Mouse (Mus musculus) embryonic stem cell, embryonic (primary cell): Measurements from ENCODE around the gene Inpp5f.

Source experiments
- CTCF ChIA-PET, 4 experiments: fragments of 300-600 bp in 2 of 4; fragments of 350-600 bp in 2 of 4; sonication (Branson Sonifier 250); formaldehyde crosslinking; loops; one replicate each; lab custom pipeline; 2022; ENCODE audit warnings: inconsistent platforms in 2 of 4; lab: Charles Lee
- POLR2A ChIA-PET, 4 experiments: fragments of 300-600 bp in 2 of 4; fragments of 350-600 bp in 2 of 4; sonication (Branson Sonifier 250); formaldehyde crosslinking; loops; one replicate each; lab custom pipeline; 2022; ENCODE audit warnings: antibody characterized with exemption in 4 of 4, inconsistent platforms in 1 of 4; lab: Charles Lee

The Inpp5f gene

GRCm38 (mm10) chr7:128738041-128738440, 126.9 kb downstream of the Inpp5f start:
- CTCF ChIA-PET, result interaction anchor here in 2 of 4 experiments (0.7 to 4.3 kb wide), 3 partner anchors 13 to 366 kb away, joined by 3 to 21 read pairs (median 3); no protein-coding TSS in a partner anchor
- POLR2A ChIA-PET, result interaction anchor here in 3 of 4 experiments (0.5 to 11.0 kb wide), 8 partner anchors 10 to 468 kb away, joined by 3 to 111 read pairs (median 15); no protein-coding TSS in a partner anchor

- ChIA-PET CTCF (interaction anchor here in 1 of 4 experiments (1.1 to 4.3 kb wide), 2 partner anchors 14 to 366 kb away, joined by 3 to 21 read pairs; no protein-coding TSS in a partner anchor), POLR2A (interaction anchor here (0.5 to 11.0 kb wide), 22 partner anchors 8 to 1513 kb away, joined by 3 to 111 read pairs (median 5); partner anchors contain the start of genes Inpp5f (in 2 of the 4) and Tial1 (in 2 of the 4))
Measured at GRCm38 (mm10) chr7:128739116-128739461, 128.0 kb downstream of the Inpp5f start.

GRCm38 (mm10) chr7:128739462-128740277, 128.5 kb downstream of the Inpp5f start:
- POLR2A ChIA-PET, result interaction anchor here (0.5 to 11.0 kb wide), 39 partner anchors 7 to 1512 kb away, joined by 3 to 111 read pairs (median 4); partner anchors contain the start of genes Tial1 (in 3 of the 4), Bag3 (in 2 of the 4) and Inpp5f (in 2 of the 4)
- CTCF ChIA-PET, result interaction anchor here in 1 of 4 experiments (1.0 to 4.3 kb wide), 2 partner anchors 12 to 14 kb away, joined by 4 to 21 read pairs; no protein-coding TSS in a partner anchor

GRCm38 (mm10) chr7:128740334-128740733, 129.2 kb downstream of the Inpp5f start, which contains the start of gene Mcmbp:
Mcmbp (minus strand) TSS chr7:128740495.
- CTCF ChIA-PET, result interaction anchor here in 1 of 4 experiments (1.0 to 4.3 kb wide), 2 partner anchors 13 to 15 kb away, joined by 4 to 21 read pairs; no protein-coding TSS in a partner anchor
- POLR2A ChIA-PET, result interaction anchor here (0.6 to 11.0 kb wide), 34 partner anchors 8 to 281 kb away, joined by 3 to 111 read pairs (median 4); partner anchors contain the start of genes Tial1 (in 3 of the 4), Bag3 (in 2 of the 4) and Inpp5f (in 1 of the 4)

- ChIA-PET POLR2A (interaction anchor here in 1 of 4 experiments (0.6 to 11.0 kb wide), 4 partner anchors 16 to 974 kb away, joined by 3 to 111 read pairs (median 6); partner anchors contain the start of gene Orai3), CTCF (no interaction called here)
Measured at GRCm38 (mm10) chr7:128743898-128744297, 132.8 kb downstream of the Inpp5f start.

- ChIA-PET CTCF (interaction anchor here in 2 of 4 experiments (0.5 to 0.6 kb wide), 3 partner anchors 10 to 379 kb away, joined by 3 to 8 read pairs (median 3); no protein-coding TSS in a partner anchor), POLR2A (interaction anchor here in 3 of 4 experiments (0.6 to 11.0 kb wide), 21 partner anchors 8 to 1946 kb away, joined by 3 to 111 read pairs (median 4); partner anchors contain the start of genes Tial1 (in 2 of the 3), Bag3 (in 1 of the 3), Inpp5f (in 1 of the 3) and Orai3 (in 1 of the 3))
Measured at GRCm38 (mm10) chr7:128744684-128745485, 133.8 kb downstream of the Inpp5f start, which contains the start of gene Sec23ip. Sec23ip (plus strand) TSS chr7:128744943.
